Mouse (Mus musculus): Measurements from ENCODE around the gene Bcl2l1. TPM values are rescaled to one million over a fixed set of nuclear protein-coding genes. Genes with fewer than 3 reads are reported as not detected.

The Bcl2l1 gene
- polyA plus RNA-seq, 1 experiment from 2014 or later: 186 TPM

DNA sequence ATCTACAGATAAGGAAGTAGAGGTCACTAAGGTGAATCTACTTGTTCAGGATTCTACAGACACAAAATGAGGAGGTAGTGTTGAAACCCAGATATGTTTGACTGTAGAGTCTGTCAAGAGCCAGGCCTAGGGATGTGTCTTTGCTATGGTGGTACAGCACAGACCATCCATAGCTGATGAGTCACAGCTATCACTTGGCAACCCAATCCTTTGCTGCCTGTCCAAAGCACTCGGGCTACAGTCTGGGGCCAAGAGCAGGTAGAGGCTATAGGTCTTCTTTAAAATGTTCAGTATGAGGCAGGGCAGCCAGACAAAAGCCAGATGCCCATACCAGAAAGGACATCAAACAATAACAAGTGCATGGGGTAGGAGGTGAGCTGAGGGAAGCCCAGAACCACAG is 33.9 kb downstream of the Bcl2l1 start:
- Histone ChIP-seq H3K9ac (ENCODE audit: low read depth, low read length) (no peak overlapping the region), H3K36me3 (ENCODE audit: control insufficient read depth, insufficient read depth, low read length) (no peaks in the 10 kb centered on the region), H3K27me3 (ENCODE audit: control insufficient read depth, insufficient read depth, low read depth, low read length) (no peaks in the 10 kb centered on the region), H3K4me2 (ENCODE audit: low read length) (no peak overlapping the region), H3K4me3 (ENCODE audit: low read depth, low read length) (no peak overlapping the region), H3K9me3 (replicated peaks; ENCODE audit: control insufficient read depth, low read length, poor library complexity, severe bottlenecking) (no peaks in the 10 kb centered on the region), H3K27ac (ENCODE audit: low read length) (no peak overlapping the region), H3K4me1 (ENCODE audit: control insufficient read depth, insufficient read depth, low read length) (no peaks in the 10 kb centered on the region)
- ATAC-seq: no peak
- WGBS: 97% methylated on average over 1 of the region's 1 CpGs

DNA sequence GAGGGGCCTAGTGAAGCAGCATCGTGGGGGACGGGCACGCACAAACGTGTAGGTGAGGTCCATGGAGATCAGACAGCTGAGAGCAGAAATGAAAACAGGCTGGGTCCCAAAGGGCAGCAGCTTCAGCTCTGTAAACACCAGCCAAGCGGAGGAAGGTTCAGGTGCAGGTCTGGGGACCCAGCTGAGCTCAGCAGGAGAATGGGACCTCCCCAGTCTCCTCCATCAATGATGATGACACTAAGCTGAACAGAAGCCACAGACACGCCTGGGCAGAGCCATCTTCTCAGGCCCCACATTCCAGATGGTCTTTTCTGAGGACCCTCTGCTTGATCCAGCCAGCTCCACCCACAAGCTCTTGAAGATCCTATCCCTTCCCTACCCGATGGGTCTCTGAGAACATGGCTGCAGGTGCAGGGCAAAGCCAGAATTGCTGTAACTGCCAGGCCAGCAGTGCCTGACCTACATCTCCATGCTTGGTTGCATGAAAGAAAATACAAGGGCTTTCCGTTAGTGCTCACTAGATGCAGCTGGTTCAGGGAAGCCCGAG is 37.2 kb downstream of the Bcl2l1 start:
- H3K27me3 ChIP-seq (ENCODE audit: control insufficient read depth, insufficient read depth, low read depth, low read length): no peaks in the 10 kb centered on the region
- H3K27ac ChIP-seq (ENCODE audit: low read length): no peak overlapping the region
- no peak for ATAC-seq
- H3K4me3 ChIP-seq (ENCODE audit: low read depth, low read length): no peak overlapping the region
- H3K4me2 ChIP-seq (ENCODE audit: low read length): no peak overlapping the region
- H3K36me3 ChIP-seq (ENCODE audit: control insufficient read depth, insufficient read depth, low read length): no peaks in the 10 kb centered on the region
- H3K4me1 ChIP-seq (ENCODE audit: control insufficient read depth, insufficient read depth, low read length): peaks cover 2% of the 10 kb centered on the region; the same call in 1 of the 2 replicates
- H3K9ac ChIP-seq (ENCODE audit: low read depth, low read length): no peak overlapping the region
- WGBS: 69% methylated on average over 9 of the region's 9 CpGs
- H3K9me3 ChIP-seq (replicated peaks; ENCODE audit: control insufficient read depth, low read length, poor library complexity, severe bottlenecking): no peaks in the 10 kb centered on the region

DNA sequence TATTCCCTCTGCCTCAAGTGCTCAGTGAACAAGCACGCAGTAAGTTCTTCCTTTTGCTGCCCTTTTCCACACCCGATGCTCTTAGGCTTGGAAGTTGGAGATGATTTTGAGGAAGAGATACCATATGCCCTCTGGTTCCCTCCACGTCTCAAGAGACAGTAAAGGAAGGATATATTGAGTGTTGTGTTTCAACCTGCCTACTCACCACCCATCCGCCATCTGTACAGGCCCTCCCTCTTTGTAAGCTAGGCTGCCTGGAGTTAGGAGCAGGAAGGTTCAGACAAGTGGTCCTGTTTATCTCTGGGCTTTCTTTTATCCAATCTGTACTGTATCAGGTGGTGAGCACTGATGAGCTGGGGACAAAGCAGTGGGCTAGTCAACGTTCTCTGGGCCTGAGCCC is 38.1 kb downstream of the Bcl2l1 start:
- Histone ChIP-seq H3K4me1 (ENCODE audit: control insufficient read depth, insufficient read depth, low read length) (peaks cover 4% of the 10 kb centered on the region; the same call in 1 of the 2 replicates), H3K4me2 (ENCODE audit: low read length) (no peak overlapping the region), H3K27ac (ENCODE audit: low read length) (no peak overlapping the region), H3K4me3 (ENCODE audit: low read depth, low read length) (no peak overlapping the region), H3K9ac (ENCODE audit: low read depth, low read length) (no peak overlapping the region), H3K36me3 (ENCODE audit: control insufficient read depth, insufficient read depth, low read length) (no peaks in the 10 kb centered on the region), H3K27me3 (ENCODE audit: control insufficient read depth, insufficient read depth, low read depth, low read length) (no peaks in the 10 kb centered on the region), H3K9me3 (replicated peaks; ENCODE audit: control insufficient read depth, low read length, poor library complexity, severe bottlenecking) (no peaks in the 10 kb centered on the region)
- no peak for ATAC-seq
- 91% methylated on average over 5 of the region's 5 CpGs for WGBS

DNA sequence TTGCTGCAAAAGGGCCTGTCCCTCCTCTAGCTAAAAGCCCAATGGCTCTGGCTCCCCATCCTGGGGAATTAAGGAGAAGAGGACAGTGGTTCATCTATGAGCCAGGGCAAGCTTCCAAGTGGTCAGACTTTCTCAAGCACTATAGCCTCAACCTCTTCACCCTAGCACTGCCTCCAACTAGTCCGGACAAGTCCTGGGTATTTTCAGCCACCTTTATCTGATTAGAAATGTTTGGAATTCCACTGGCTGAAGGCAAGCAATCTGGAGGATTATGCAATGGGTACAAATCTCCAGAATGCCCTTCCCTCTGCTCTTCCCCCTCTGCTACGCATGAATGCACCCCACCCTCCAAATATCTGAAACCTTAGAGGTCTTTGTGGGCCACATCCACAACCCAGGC is 39.1 kb downstream of the Bcl2l1 start:
- Histone ChIP-seq H3K27me3 (ENCODE audit: control insufficient read depth, insufficient read depth, low read depth, low read length) (no peaks in the 10 kb centered on the region), H3K4me2 (ENCODE audit: low read length) (no peak overlapping the region), H3K4me3 (ENCODE audit: low read depth, low read length) (no peak overlapping the region), H3K9me3 (replicated peaks; ENCODE audit: control insufficient read depth, low read length, poor library complexity, severe bottlenecking) (no peaks in the 10 kb centered on the region), H3K27ac (ENCODE audit: low read length) (no peak overlapping the region), H3K36me3 (ENCODE audit: control insufficient read depth, insufficient read depth, low read length) (no peaks in the 10 kb centered on the region), H3K4me1 (ENCODE audit: control insufficient read depth, insufficient read depth, low read length) (peaks cover 4% of the 10 kb centered on the region; the same call in 1 of the 2 replicates), H3K9ac (ENCODE audit: low read depth, low read length) (no peak overlapping the region)
- no peak for ATAC-seq
- 63% methylated on average over 2 of the region's 2 CpGs for WGBS

DNA sequence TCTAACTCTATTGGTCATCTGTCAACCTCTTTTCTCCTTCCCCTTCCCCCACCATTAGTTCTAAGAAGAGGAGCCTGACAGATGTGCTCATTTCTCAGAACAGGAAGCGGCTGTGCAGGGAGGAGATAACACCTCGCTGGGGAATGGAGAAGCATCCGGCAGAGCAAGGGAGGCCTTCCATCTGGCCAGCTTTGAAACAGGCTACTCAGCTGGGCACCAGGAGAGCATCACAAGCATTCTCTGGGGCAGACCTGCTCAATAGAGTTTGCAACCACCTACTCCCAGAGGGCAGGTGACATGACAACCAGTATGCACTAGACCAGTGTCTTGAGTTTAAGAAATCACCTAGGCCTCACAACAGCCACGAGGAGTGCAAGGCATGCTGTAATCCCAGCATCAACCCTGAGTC is 41.9 kb downstream of the Bcl2l1 start:
- Histone ChIP-seq H3K9ac (ENCODE audit: low read depth, low read length) (no peak overlapping the region), H3K4me3 (ENCODE audit: low read depth, low read length) (no peak overlapping the region), H3K4me1 (ENCODE audit: control insufficient read depth, insufficient read depth, low read length) (peaks cover 4% of the 10 kb centered on the region; the same call in 1 of the 2 replicates), H3K9me3 (replicated peaks; ENCODE audit: control insufficient read depth, low read length, poor library complexity, severe bottlenecking) (no peaks in the 10 kb centered on the region), H3K36me3 (ENCODE audit: control insufficient read depth, insufficient read depth, low read length) (no peaks in the 10 kb centered on the region), H3K27ac (ENCODE audit: low read length) (no peak overlapping the region), H3K27me3 (ENCODE audit: control insufficient read depth, insufficient read depth, low read depth, low read length) (no peaks in the 10 kb centered on the region), H3K4me2 (ENCODE audit: low read length) (no peak overlapping the region)
- WGBS: 76% methylated on average over 4 of the region's 4 CpGs
- ATAC-seq: no peak

DNA sequence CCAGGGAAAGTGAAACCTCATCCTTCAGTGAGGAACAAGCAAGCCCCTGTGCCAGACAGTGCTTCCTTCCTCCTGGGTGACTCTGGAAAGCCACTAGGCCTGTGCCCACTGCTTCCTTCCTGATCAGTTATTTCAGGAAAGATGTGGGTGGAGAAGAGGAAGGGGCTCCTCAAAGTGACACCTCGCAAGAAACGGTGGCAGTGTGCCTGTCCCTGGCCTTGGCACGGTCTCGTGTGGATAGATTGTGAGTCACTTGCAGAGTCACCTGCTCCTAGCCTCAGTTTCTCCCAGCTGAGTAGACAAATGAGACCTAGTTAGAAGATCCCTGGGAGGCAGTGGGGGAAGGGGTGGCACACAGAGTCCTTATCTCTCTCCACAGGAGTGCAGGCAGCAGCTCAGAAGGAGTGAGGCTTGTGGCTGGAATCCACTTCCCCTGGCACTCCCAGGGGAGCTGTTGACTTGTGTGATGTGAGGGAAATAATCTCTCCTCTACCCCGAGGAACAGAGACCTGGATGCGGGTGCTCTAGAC is 42.6 kb downstream of the Bcl2l1 start:
- H3K27me3 ChIP-seq (ENCODE audit: control insufficient read depth, insufficient read depth, low read depth, low read length): no peaks in the 10 kb centered on the region
- H3K27ac ChIP-seq (ENCODE audit: low read length): no peak overlapping the region
- peaks cover 4% of the 10 kb centered on the region; the same call in 1 of the 2 replicates for H3K4me1 ChIP-seq (ENCODE audit: control insufficient read depth, insufficient read depth, low read length)
- 86% methylated on average over 6 of the region's 6 CpGs for WGBS
- no peaks in the 10 kb centered on the region for H3K9me3 ChIP-seq (replicated peaks; ENCODE audit: control insufficient read depth, low read length, poor library complexity, severe bottlenecking)
- H3K4me2 ChIP-seq (ENCODE audit: low read length): no peak overlapping the region
- no peak overlapping the region for H3K4me3 ChIP-seq (ENCODE audit: low read depth, low read length)
- no peak for ATAC-seq
- H3K9ac ChIP-seq (ENCODE audit: low read depth, low read length): no peak overlapping the region
- no peaks in the 10 kb centered on the region for H3K36me3 ChIP-seq (ENCODE audit: control insufficient read depth, insufficient read depth, low read length)

DNA sequence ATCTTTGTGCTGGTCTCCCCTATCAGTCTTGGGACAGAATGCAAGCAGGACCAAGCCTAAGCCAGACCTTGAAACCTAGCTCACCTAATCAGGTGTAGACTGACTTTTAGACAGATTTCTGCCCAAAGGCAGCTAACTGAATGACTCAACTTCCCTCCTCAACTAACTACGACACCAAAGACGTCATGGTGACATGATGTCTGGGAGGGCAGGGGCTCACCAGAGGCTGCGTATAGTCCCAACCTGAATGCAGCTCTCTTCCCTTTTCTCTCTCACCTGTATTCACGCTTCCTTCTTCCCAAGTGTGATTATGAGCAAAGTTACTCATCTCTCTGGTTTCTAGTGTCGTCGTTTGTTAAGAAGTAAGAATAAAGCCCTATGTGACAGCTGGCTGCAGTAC is 44.0 kb downstream of the Bcl2l1 start:
- Histone ChIP-seq H3K4me1 (ENCODE audit: control insufficient read depth, insufficient read depth, low read length) (peaks cover 4% of the 10 kb centered on the region; the same call in 1 of the 2 replicates), H3K9me3 (replicated peaks; ENCODE audit: control insufficient read depth, low read length, poor library complexity, severe bottlenecking) (no peaks in the 10 kb centered on the region), H3K4me2 (ENCODE audit: low read length) (no peak overlapping the region), H3K4me3 (ENCODE audit: low read depth, low read length) (no peak overlapping the region), H3K27ac (ENCODE audit: low read length) (no peak overlapping the region), H3K27me3 (ENCODE audit: control insufficient read depth, insufficient read depth, low read depth, low read length) (no peaks in the 10 kb centered on the region), H3K36me3 (ENCODE audit: control insufficient read depth, insufficient read depth, low read length) (no peaks in the 10 kb centered on the region), H3K9ac (ENCODE audit: low read depth, low read length) (no peak overlapping the region)
- 97% methylated on average over 6 of the region's 6 CpGs for WGBS
- ATAC-seq: no peak

DNA sequence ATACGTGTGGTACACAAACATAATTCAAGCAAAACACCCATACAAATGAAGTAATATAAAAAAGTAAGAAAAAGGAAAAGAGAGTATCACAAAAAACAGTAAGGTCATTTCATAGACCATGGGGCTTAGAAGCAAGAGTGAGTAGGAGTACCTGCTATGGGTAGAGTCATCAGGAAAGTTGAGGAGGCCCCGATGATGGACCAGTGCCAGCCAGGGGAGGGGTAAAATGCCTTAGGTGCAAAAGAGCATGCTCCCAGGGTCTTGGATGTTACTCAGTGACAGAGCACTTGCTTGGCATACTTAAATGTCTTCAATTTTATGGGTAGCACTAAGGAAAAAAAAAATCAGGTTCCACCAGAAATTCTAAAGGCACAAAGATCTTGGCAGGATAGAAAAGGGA is 44.4 kb downstream of the Bcl2l1 start:
- no peaks in the 10 kb centered on the region for H3K36me3 ChIP-seq (ENCODE audit: control insufficient read depth, insufficient read depth, low read length)
- no peak for ATAC-seq
- peaks cover 4% of the 10 kb centered on the region; the same call in 1 of the 2 replicates for H3K4me1 ChIP-seq (ENCODE audit: control insufficient read depth, insufficient read depth, low read length)
- H3K4me2 ChIP-seq (ENCODE audit: low read length): no peak overlapping the region
- H3K4me3 ChIP-seq (ENCODE audit: low read depth, low read length): no peak overlapping the region
- no peak overlapping the region for H3K9ac ChIP-seq (ENCODE audit: low read depth, low read length)
- H3K27ac ChIP-seq (ENCODE audit: low read length): no peak overlapping the region
- H3K9me3 ChIP-seq (replicated peaks; ENCODE audit: control insufficient read depth, low read length, poor library complexity, severe bottlenecking): no peaks in the 10 kb centered on the region
- H3K27me3 ChIP-seq (ENCODE audit: control insufficient read depth, insufficient read depth, low read depth, low read length): no peaks in the 10 kb centered on the region
- 93% methylated on average over 2 of the region's 2 CpGs for WGBS

DNA sequence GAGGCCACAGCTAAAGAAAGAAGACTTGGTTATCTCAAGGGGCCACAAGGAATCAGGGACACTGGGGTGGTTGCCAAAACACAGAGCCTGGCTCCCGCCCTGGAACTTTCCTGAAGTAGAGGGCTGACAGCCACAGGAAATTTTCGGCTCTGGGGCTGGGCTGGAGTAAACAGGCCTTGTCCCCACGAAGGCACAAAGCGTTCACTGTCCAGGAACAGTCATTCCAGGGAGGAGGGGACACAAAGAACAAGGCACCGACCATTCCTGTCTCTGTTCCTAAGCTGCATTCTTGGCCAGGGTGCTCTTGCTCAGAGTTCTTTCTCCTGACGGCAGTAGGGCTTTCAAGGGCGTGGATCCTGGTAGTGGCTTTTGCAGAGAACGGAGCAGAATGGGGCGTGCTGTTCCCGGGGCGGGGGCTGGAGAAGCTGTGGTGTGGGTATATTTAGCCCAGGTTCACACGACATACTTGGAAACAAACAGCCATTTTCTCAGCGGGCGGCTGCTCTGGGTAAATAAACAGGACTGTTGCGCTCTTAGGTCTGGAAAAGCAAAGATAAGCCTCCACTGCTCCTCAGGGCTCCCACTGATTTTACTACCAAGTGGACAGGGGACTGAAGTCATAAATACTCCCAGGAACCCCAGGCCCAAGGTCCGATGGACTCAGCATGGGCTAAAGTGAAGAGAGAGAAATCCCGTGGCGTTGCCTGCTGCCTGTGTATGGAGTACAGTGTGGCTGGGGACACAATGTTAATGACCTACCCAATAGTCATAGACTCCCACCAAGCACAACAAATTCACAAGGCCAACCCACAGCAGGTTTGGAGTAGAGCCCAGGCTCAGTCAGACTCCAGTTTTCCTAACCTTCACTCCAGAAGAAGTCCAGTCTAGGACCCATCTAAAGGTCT is 45.8 kb downstream of the Bcl2l1 start:
- Histone ChIP-seq H3K4me3 (ENCODE audit: low read depth, low read length) (no peak overlapping the region), H3K4me1 (ENCODE audit: control insufficient read depth, insufficient read depth, low read length) (peaks cover 4% of the 10 kb centered on the region; the same call in 1 of the 2 replicates), H3K36me3 (ENCODE audit: control insufficient read depth, insufficient read depth, low read length) (no peaks in the 10 kb centered on the region), H3K9ac (ENCODE audit: low read depth, low read length) (no peak overlapping the region), H3K27ac (ENCODE audit: low read length) (peak overlapping the region; percentile 59), H3K4me2 (ENCODE audit: low read length) (no peak overlapping the region), H3K27me3 (ENCODE audit: control insufficient read depth, insufficient read depth, low read depth, low read length) (no peaks in the 10 kb centered on the region), H3K9me3 (replicated peaks; ENCODE audit: control insufficient read depth, low read length, poor library complexity, severe bottlenecking) (no peaks in the 10 kb centered on the region)
- peak; percentile 33; the same call in 1 of the 2 replicates for ATAC-seq
- 76% methylated on average over 18 of the region's 18 CpGs for WGBS
